Mouse (Mus musculus): Measurements from ENCODE around the gene Naxe. TPM values are rescaled to one million over a fixed set of nuclear protein-coding genes. Genes with fewer than 3 reads are reported as not detected.

Gene Naxe
- 10 to 100 TPM; 59.0 to 66.1 TPM for total RNA-seq (2021)

DNA sequence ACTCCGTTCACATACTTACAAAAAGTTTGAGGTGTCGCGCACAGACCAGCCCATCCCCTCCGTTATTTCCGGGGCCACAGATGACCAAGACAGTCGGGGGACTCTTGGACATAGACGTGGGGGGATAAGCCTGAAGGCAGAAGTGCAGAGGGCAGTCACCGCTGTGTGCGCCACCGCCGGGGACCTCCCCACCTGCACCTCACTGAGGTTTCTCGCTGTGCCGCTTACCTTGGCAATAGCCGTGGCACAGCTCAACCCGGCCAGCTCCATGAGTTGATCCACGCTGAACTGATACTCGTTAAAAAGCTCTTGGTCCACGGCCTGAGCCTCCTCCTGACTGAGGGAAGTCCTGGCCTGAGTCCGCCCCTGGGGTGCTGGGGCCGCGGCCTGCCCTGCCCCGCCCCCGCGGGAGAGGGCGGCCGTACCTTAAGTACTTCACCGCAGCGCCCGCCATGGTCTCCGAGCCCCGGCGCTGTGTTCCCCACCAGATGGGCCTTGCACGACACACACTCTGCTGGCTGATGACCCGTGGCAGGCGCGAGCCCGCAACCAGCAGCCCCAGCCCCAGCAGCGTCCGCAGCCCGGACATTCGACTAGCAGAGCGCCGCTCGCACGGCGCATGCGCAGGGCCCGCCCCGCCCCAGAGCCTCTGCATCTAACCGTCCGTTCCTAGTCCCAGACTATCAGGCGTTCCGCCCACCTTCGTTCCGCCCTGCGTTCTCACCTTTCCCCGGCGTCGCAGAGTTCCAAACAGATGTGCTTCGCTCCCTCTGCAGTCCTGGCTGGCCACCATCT, at the start of gene Naxe:
TSS of gene Naxe (minus strand) at position 594 of the 795 bp plus-strand sequence.
- peak; percentile 90 for DNase-seq
- intact Hi-C loops (cut with DNase I): no loop called here

- intact Hi-C loops (cut with DNase I): no loop called here
- DNase-seq: no peak
Observed at GRCm38 (mm10) chr3:88106126-88106525, 47.8 kb upstream of the Naxe start.

GRCm38 (mm10) chr3:88102611-88103010, 44.3 kb upstream of the Naxe start:
- no peak for DNase-seq
- intact Hi-C loops (cut with DNase I): no loop called here

- intact Hi-C loops (cut with DNase I): no loop called here
- no peak for DNase-seq
Observed at GRCm38 (mm10) chr3:88102196-88102595, 43.9 kb upstream of the Naxe start.

DNA sequence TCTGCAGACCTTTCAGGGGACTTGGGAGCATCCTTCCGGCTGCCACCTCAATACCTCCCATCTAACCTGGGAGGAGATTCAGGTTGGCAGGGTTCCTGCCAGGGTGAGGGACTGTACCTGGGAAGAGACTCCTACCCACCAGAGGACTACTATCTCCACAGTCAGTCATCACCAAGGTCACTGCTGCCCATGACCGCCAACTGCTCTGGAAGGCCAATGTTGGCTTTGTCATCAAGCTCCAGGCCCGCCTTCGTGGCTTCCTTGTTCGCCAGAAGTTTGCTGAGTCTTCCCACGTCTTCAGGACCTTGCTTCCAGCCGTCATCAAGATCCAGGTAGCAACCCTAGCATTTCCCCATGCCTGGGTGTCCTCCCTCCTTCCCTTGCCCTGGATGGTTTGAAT, 43.4 kb upstream of the Naxe start:
- DNase-seq: no peak

DNA sequence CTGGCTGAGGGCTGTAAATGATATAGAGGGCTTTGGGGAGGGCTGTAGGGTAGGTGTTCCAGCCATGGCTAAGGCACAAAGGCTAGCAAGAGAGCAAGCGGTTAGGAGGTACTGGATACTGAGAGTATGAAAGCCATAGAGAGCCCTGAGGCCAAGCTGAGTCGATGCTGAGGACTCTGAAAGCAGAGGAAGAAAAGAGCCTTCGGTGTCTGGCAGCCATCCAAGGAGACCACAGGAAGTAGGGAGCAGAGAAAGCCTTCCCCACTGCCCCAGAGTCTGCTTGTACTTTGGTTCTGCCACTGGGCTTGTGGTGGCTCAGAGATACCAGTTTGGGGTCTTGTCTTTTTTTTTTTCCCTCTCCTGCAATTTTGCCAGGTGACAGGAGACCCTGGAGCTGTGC, 42.0 kb upstream of the Naxe start:
- DNase-seq: peak; percentile 42
- intact Hi-C loops (cut with DNase I): no loop called here

More for the DNA sequence above, 43.4 kb upstream of the Naxe start:
- intact Hi-C loops (cut with DNase I): no loop called here

DNA sequence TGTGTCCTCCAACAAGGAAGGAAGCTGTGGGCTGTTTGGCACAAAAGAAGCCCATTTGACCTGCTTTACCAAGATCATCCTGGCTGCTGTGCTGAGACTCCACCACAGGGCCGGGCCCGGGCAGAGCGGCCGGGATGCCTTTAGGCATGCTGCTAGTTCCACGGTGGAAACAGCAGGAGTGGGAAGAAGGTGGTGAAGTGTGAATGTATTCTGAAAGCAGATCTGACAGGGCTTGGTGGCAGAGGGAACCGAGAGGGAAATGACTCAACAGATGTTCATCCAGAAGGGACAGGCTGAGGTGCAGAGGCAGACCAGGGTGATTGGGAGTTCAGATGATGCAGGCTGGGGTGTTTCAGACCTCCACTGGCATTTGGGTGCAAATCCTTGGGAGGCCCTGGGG, 39.4 kb upstream of the Naxe start:
- no peak for DNase-seq
- intact Hi-C loops (cut with DNase I): loop anchor here (5.0 kb wide), 1 partner anchor 75 kb away; no protein-coding TSS in a partner anchor

- intact Hi-C loops (cut with DNase I): no loop called here
- no peak for DNase-seq
Observed at GRCm38 (mm10) chr3:88094126-88094525, 35.8 kb upstream of the Naxe start.

GRCm38 (mm10) chr3:88090616-88091015, 32.3 kb upstream of the Naxe start:
- no peak for DNase-seq
- intact Hi-C loops (cut with DNase I): no loop called here

- no peak for DNase-seq
- intact Hi-C loops (cut with DNase I): no loop called here
Observed at GRCm38 (mm10) chr3:88090106-88090505, 31.8 kb upstream of the Naxe start.

DNA sequence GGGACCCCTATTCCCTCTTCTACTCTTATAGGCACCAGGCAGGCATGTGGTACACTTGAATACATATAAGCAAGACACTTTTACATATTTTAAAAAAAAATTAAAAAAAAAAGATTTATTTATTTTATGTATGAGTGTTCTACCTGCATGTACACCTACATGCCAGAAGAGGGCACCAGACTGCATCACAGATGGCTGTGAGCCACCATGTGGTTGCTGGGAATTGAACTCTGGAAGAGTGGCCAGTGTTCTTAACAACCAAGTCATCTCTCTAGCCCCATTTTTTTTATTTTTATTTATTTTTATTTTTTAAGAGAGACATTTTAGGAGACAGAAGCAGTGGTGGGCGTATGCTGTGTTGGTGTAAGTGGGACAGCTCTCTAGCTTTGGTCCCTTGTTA, 29.4 kb upstream of the Naxe start:
- intact Hi-C loops (cut with DNase I): loop anchor here (10.0 kb wide), 1 partner anchor 47 kb away; no protein-coding TSS in a partner anchor
- DNase-seq: no peak

DNA sequence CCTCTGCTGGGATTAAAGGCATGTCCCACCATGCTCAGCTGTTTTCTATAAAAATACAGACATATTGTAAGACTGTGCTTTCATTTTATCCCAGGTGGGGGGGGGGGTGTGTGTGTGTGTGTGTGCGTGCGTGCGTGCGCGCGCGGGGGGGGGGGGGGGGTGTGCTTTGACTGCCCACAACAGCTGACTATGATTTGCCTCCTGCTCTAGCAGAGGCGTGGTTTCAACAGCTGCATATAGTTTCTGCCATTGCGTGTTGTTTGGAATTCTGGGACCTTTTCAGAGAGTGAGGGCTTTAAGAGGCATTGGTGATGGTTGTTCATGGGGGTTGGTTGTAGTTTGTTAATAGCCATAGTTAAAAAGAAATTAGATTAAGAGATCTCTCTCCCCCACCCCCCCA, 27.2 kb upstream of the Naxe start:
- intact Hi-C loops (cut with DNase I): loop anchor here (10.0 kb wide), 1 partner anchor 49 kb away; no protein-coding TSS in a partner anchor
- DNase-seq: no peak

DNA sequence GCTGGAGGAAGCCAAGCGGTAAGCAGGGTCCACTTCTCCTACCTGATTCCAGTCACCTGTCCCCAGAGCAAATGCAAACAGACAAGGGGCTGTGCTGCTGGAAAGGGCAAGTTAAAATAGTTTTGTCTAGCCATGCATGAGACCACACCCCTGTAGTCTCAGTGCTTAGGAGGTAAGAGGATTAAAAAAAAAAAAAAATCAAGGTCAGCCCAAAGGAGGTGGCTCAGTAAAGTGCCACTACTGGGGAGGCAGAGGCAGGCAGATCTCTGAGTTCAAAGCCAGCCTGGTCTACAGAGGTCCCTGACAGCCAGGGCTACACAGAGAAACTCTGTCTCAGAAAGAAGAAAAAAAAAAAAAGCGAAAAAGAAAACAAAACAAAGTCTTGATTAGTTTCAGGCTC, 25.7 kb upstream of the Naxe start:
- no peak for DNase-seq
- intact Hi-C loops (cut with DNase I): loop anchor here (5.0 to 10.0 kb wide), 2 partner anchors 51 to 112 kb away; partner anchors contain the start of gene Nes

GRCm38 (mm10) chr3:88082663-88083062, 24.4 kb upstream of the Naxe start:
- intact Hi-C loops (cut with DNase I): loop anchor here (5.0 to 10.0 kb wide), 2 partner anchors 52 to 110 kb away; partner anchors contain the start of gene Nes
- DNase-seq: no peak

GRCm38 (mm10) chr3:88082224-88082618, 23.9 kb upstream of the Naxe start:
- DNase-seq: no peak
- intact Hi-C loops (cut with DNase I): loop anchor here (5.0 to 10.0 kb wide), 2 partner anchors 53 to 110 kb away; partner anchors contain the start of gene Nes

- intact Hi-C loops (cut with DNase I): loop anchor here (5.0 to 10.0 kb wide), 2 partner anchors 53 to 109 kb away; partner anchors contain the start of gene Nes
- DNase-seq: peak; percentile 93
Observed at GRCm38 (mm10) chr3:88081345-88082223, 23.3 kb upstream of the Naxe start, which contains the start of gene Iqgap3. Gene Iqgap3 (plus strand): TSS chr3:88081971.

DNA sequence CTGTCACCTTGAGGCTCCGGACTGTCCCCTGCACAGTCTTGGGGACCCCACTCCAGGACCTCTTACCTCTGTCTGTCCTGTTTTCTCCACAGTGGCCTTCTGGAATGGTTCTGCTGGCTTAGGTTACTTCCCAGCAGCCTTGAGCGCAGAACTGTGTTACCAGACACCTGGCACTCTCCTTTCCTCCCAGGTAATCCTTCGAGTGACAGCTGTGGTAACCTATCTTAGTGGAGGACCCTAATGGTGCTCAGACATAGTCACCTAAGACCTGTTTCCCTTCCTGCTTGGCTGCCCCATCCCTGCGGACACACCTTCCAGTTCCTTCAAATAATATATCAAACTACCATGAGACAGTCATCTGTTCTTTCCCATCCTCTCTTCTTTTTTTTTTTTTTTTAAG, 19.9 kb upstream of the Naxe start, which contains the start of gene Ttc24:
TSS of gene Ttc24 (minus strand) at position 101 of the 400 bp plus-strand sequence.
- intact Hi-C loops (cut with DNase I): no loop called here
- no peak for DNase-seq

- intact Hi-C loops (cut with DNase I): no loop called here
- DNase-seq: no peak
Observed at GRCm38 (mm10) chr3:88077441-88077840, 19.1 kb upstream of the Naxe start.

GRCm38 (mm10) chr3:88074766-88075165, 16.5 kb upstream of the Naxe start:
- intact Hi-C loops (cut with DNase I): no loop called here
- no peak for DNase-seq

GRCm38 (mm10) chr3:88074351-88074750, 16.1 kb upstream of the Naxe start:
- intact Hi-C loops (cut with DNase I): no loop called here
- DNase-seq: no peak

DNA sequence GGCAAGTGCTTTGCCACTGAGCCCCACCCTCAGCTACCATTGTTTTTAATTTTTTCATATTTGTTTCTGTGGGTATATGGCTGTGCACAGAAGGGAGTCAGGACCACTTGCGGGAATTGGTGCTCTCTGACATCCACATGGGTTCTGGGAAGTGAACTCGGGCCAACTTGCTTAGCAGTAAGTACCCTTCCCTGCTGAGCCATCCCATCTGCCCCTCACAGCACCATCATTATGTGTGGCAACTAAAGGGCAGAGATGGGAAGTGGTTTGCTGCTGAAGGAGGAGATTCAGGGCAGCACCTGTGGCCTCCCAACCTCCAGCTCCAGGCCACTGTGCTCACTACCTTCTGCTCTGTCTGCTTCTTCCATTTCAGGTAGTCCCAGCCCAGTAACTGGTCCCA, 15.3 kb upstream of the Naxe start:
- DNase-seq: no peak
- intact Hi-C loops (cut with DNase I): no loop called here

All from left cerebral cortex, postnatal 4 days (tissue).